Mouse (Mus musculus) limb, embryonic 11.5 days (tissue): ENCODE results near the gene Bricd5. TPM values are rescaled to one million over a fixed set of nuclear protein-coding genes. Genes with fewer than 3 reads are reported as not detected.

Source experiments
- ATAC-seq: fragments of 200-750 bp; cut with Nextera tagmentation; 2 replicates; pipeline ENCODE4 v1.8.0; 2017; ENCODE audit warnings: low read depth; ENCODE audit not compliant: insufficient number of reproducible peaks, low FRiP score, low TSS enrichment
- DNase-seq: peaks from one replicate; pipeline ENCODE4 v3.0.0-alpha.2; 2015; ENCODE audit warnings: low spot score
- H3K27ac ChIP-seq: fragments of 300-500 bp; sonication (generic); replicated peaks from 2 replicates; pipeline ENCODE4 v1.5.1; 2014; ENCODE audit warnings: low read depth, mild to moderate bottlenecking, low read length
- H3K27me3 ChIP-seq: fragments of 300-500 bp; sonication (generic); 2 replicates; pipeline ENCODE4 v1.6.1; 2014; ENCODE audit warnings: mild to moderate bottlenecking, low read length, mixed read lengths; ENCODE audit not compliant: control insufficient read depth, insufficient read depth
- H3K36me3 ChIP-seq: fragments of 300-500 bp; sonication (generic); 2 replicates; pipeline ENCODE4 v1.6.1; 2014; ENCODE audit warnings: mild to moderate bottlenecking, low read length, moderate library complexity, mixed read lengths; ENCODE audit not compliant: control insufficient read depth, insufficient read depth
- H3K4me1 ChIP-seq: fragments of 300-500 bp; sonication (generic); 2 replicates; pipeline ENCODE4 v1.6.1; 2014; ENCODE audit warnings: low read length, mixed read lengths; ENCODE audit not compliant: control insufficient read depth, insufficient read depth
- H3K4me2 ChIP-seq: fragments of 300-500 bp; sonication (generic); 2 replicates; pipeline ENCODE4 v1.6.1; 2014; ENCODE audit warnings: low read depth, mild to moderate bottlenecking, moderate library complexity; ENCODE audit not compliant: severe bottlenecking
- H3K4me3 ChIP-seq: fragments of 300-500 bp; sonication (generic); 2 replicates; pipeline ENCODE4 v1.5.1; 2014; ENCODE audit warnings: low read depth, low read length
- H3K9ac ChIP-seq: fragments of 300-500 bp; sonication (generic); 2 replicates; pipeline ENCODE4 v1.6.1; 2014; ENCODE audit warnings: mild to moderate bottlenecking, low read length
- H3K9me3 ChIP-seq: fragments of 300-500 bp; sonication (generic); 2 replicates; pipeline ENCODE4 v1.6.1; 2016; ENCODE audit warnings: low read length; ENCODE audit not compliant: control insufficient read depth
- WGBS: fragments of 180-500 bp; shearing (Covaris S2); extraction: QIAGEN DNeasy Blood & Tissue Kit; methylation state at CpG from one replicate; pipeline ENCODE4 v1.1.7; 2014; 5-methylcytosine and 5-hydroxymethylcytosine counted together
- polyA plus RNA-seq: library from polyadenylated mRNA; unstranded; fragments of >200 nt; fragmentation: Nextera tagmentation; extraction: Ambion mirVana; gene quantifications from 2 replicates; pipeline ENCODE4 v1.2.1, GENCODE M21; 2014

The Bricd5 gene
- polyA plus RNA-seq, 1 experiment from 2014 or later = 0.21 TPM

GRCm38 (mm10) chr17:24469336-24469909, 4.3 kb upstream of the Bricd5 start:
- Histone ChIP-seq H3K4me1 (peaks cover 12% of the 10 kb centered on the region), H3K36me3 (peaks cover 5% of the 10 kb centered on the region; the same call in 1 of the 2 replicates), H3K4me2 (peak overlapping the region; percentile 98), H3K27me3 (no peaks in the 10 kb centered on the region), H3K9me3 (no peaks in the 10 kb centered on the region), H3K27ac (0 out of 2 replicates have a peak overlapping the region, but pooled peaks have one; percentile 49), H3K4me3 (peak overlapping the region; percentile 65), H3K9ac (peak overlapping the region; percentile 73; the same call in 1 of the 2 replicates)
- 15% methylated on average over 7 of the region's 7 CpGs for WGBS
- ATAC-seq (no peak), DNase-seq (no peak)

GRCm38 (mm10) chr17:24469910-24470602, 3.6 kb upstream of the Bricd5 start, which contains the start of the genes E4f1 and Pgp:
Gene E4f1, minus strand, starts transcription at chr17:24470313.
Gene Pgp, plus strand, starts transcription at chr17:24470392.
- H3K36me3 ChIP-seq = peaks cover 8% of the 10 kb centered on the region; the same call in 1 of the 2 replicates
- peak within 1 kb of the TSS; percentile 65 for H3K4me3 ChIP-seq
- no peaks in the 10 kb centered on the region for H3K27me3 ChIP-seq
- H3K4me1 ChIP-seq = peaks cover 12% of the 10 kb centered on the region
- ATAC-seq (peak; percentile 92), DNase-seq (peak; percentile 98)
- under 1% methylated on average over 72 of the region's 75 CpGs for WGBS
- H3K9ac ChIP-seq = peak within 1 kb of the TSS; percentile 73
- H3K27ac ChIP-seq = peak within 1 kb of the TSS; percentile 49
- H3K9me3 ChIP-seq = no peaks in the 10 kb centered on the region
- peak within 1 kb of the TSS; percentile 98 for H3K4me2 ChIP-seq

GRCm38 (mm10) chr17:24470701-24471527, 2.8 kb upstream of the Bricd5 start:
- DNase-seq (peak; percentile 49), ATAC-seq (peak; percentile 28)
- H3K9me3 ChIP-seq = no peaks in the 10 kb centered on the region
- 2% methylated on average over 68 of the region's 68 CpGs for WGBS
- H3K27ac ChIP-seq = peak overlapping the region; percentile 31; the same call in 1 of the 2 replicates
- peaks cover 13% of the 10 kb centered on the region for H3K36me3 ChIP-seq
- peak overlapping the region; percentile 65 for H3K4me3 ChIP-seq
- peak overlapping the region; percentile 98 for H3K4me2 ChIP-seq
- H3K9ac ChIP-seq = peak overlapping the region; percentile 73
- no peaks in the 10 kb centered on the region for H3K27me3 ChIP-seq
- peaks cover 12% of the 10 kb centered on the region for H3K4me1 ChIP-seq

- H3K27ac ChIP-seq = no peak overlapping the region
- H3K9ac ChIP-seq = no peak overlapping the region
- peak overlapping the region; percentile 98; the same call in 1 of the 2 replicates for H3K4me2 ChIP-seq
- H3K4me3 ChIP-seq = no peak overlapping the region
- no peaks in the 10 kb centered on the region for H3K9me3 ChIP-seq
- WGBS = 89% methylated on average over 4 of the region's 4 CpGs
- H3K4me1 ChIP-seq = peaks cover 12% of the 10 kb centered on the region
- DNase-seq = no peak
- H3K27me3 ChIP-seq = no peaks in the 10 kb centered on the region
- no peak for ATAC-seq
- H3K36me3 ChIP-seq = peaks cover 21% of the 10 kb centered on the region
Observed at GRCm38 (mm10) chr17:24472512-24472911, 1.2 kb upstream of the Bricd5 start.

- Histone ChIP-seq H3K4me1 (peaks cover 17% of the 10 kb centered on the region), H3K27me3 (no peaks in the 10 kb centered on the region), H3K9ac (no peak overlapping the region), H3K4me2 (no peak overlapping the region), H3K9me3 (no peaks in the 10 kb centered on the region), H3K27ac (peak overlapping the region; percentile 26; the same call in 1 of the 2 replicates), H3K36me3 (peaks cover 21% of the 10 kb centered on the region), H3K4me3 (no peak overlapping the region)
- ATAC-seq (no peak), DNase-seq (no peak)
- 84% methylated on average over 5 of the region's 5 CpGs for WGBS
Observed at GRCm38 (mm10) chr17:24474557-24474956, 873 bp downstream of the Bricd5 start.

GRCm38 (mm10) chr17:24475586-24475985, 1.9 kb downstream of the Bricd5 start:
- WGBS = 91% methylated on average over 6 of the region's 6 CpGs
- Histone ChIP-seq H3K9ac (no peak overlapping the region), H3K9me3 (no peaks in the 10 kb centered on the region), H3K27me3 (no peaks in the 10 kb centered on the region), H3K27ac (no peak overlapping the region), H3K4me2 (no peak overlapping the region), H3K4me1 (peaks cover 20% of the 10 kb centered on the region), H3K36me3 (peaks cover 21% of the 10 kb centered on the region), H3K4me3 (no peak overlapping the region)
- no peak for DNase-seq
- no peak for ATAC-seq

GRCm38 (mm10) chr17:24476022-24476776, 2.5 kb downstream of the Bricd5 start:
- DNase-seq = no peak
- no peaks in the 10 kb centered on the region for H3K27me3 ChIP-seq
- H3K9me3 ChIP-seq = no peaks in the 10 kb centered on the region
- no peak for ATAC-seq
- no peak overlapping the region for H3K4me3 ChIP-seq
- no peak overlapping the region for H3K4me2 ChIP-seq
- no peak overlapping the region for H3K9ac ChIP-seq
- H3K36me3 ChIP-seq = peaks cover 21% of the 10 kb centered on the region
- H3K4me1 ChIP-seq = peaks cover 17% of the 10 kb centered on the region
- WGBS = 90% methylated on average over 10 of the region's 10 CpGs
- H3K27ac ChIP-seq = no peak overlapping the region
